Mouse (Mus musculus): ENCODE results near the gene Gatc.
"Not testable (repeated sequence)": the region's sequence is repeated elsewhere in the genome, so short reads cannot be mapped to it uniquely, and the experiment has no call there.

Gene Gatc

GRCm38 (mm10) chr5:115330955-115331354 lies 10.0 kb downstream of the Gatc start:
- DNase-seq (ENCODE audit: low read depth, low spot score) = no peak

DNA sequence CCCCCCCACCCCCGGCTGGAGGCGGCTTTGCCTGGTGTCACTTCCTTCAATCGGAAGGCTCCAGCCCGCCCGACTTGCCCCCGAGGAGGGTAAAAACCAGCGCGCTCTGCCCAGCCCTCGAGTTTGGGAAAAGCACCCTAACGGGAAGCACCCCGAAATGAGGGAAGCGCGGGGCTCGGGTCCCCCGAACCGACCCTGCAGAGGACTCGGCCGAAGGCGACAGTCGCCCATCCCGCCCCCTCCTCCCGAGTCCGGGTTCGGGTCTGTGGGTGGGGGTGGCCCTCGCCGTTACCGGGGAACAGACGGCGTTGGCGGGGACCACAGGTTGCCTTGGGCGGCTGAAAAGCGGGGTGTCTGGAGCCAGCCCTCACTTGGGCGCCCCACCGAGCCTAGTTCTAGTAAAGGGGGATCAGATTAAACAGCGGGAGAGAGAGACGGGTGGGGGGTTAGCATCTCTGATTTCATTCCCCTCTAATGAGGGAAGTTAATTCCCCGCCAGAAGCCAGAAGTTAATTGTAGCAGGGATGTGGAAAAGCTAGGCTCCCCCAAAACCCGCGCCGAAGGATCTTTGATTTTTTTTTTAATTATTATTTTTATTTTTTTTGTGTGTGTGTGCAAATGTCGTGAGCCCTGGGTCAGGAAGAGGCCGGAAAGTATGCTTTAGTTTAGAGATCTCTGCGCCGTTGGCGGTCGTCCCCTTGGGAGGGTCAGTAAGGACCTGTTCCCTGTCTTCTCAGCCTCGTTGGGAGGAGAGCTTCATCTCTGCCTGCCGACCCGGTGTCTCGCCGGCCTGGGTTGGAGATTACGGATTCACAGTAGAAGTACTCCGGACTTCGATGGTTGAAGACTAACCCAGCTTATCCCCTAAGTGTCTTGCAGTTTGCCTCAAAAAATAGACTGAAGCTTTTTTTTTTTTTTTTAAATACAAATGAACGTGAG lies 13.1 kb downstream of the Gatc start:
- DNase-seq (ENCODE audit: low read depth, low spot score) = no peak

GRCm38 (mm10) chr5:115326875-115327609 lies 13.9 kb downstream of the Gatc start, which contains the start of gene Srsf9:
Gene Srsf9 (plus strand): TSS chr5:115327177.
- peak; percentile 96 for DNase-seq (ENCODE audit: low read depth, low spot score)

- no peak for DNase-seq (ENCODE audit: low read depth, low spot score)
These were observed 14.6 kb downstream of the Gatc start for GRCm38 (mm10) chr5:115326256-115326831.

DNA sequence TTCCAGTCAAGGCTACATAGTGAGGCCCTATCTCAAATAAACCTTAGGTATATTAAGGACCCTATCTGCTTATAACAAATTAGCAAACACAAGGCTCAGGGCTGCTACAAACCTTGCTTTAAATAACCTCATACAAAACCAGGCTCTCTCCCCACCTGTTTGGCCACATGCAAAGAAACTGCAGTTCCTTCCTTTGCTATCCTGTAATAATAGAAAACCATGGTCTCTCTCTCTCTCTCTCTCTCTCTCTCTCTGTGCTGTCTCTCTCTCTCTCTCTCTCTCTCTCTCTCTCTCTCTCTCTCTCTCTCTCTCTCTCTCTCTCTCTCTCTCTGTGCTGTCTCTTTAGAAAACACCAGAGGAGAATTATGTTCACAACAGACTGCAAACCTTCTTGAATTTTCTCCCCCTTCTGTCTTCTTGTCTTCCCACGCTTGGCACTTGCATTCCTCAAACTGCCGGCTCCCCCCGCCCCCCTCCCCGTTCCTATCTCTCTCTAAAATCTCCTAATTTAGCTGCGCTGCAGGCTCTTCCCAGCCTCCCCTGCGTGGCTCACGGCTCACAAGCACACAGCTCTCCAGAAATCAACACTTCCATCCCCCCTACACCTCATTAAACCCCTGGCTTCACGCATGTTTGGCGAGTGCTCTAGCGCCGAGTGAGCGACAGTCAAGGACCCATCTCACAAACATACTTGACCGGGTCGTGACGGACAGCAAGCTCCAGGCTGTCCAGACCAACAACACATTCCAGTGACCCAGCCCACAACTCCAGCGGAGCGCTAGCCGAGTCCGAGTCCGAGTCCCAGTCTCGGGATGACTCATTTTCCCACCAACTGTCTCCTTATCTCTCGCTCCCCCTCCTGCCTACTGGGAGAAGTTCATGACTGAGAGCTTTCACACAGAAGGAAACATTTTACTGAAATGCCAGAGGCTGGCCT lies 21.7 kb downstream of the Gatc start:
- DNase-seq (ENCODE audit: low read depth, low spot score) = peak; percentile 81

- peak; percentile 93 for DNase-seq (ENCODE audit: low read depth, low spot score)
These were observed 23.2 kb downstream of the Gatc start for GRCm38 (mm10) chr5:115317645-115318328.

- peak; percentile 67 for DNase-seq (ENCODE audit: low read depth, low spot score)
These were observed 23.9 kb downstream of the Gatc start for GRCm38 (mm10) chr5:115316968-115317644.

- DNase-seq (ENCODE audit: low read depth, low spot score) = no peak
These were observed 27.4 kb downstream of the Gatc start for GRCm38 (mm10) chr5:115313668-115313943.

- DNase-seq (ENCODE audit: low read depth, low spot score) = no peak
These were observed 27.9 kb downstream of the Gatc start for GRCm38 (mm10) chr5:115312816-115313667.

- DNase-seq (ENCODE audit: low read depth, low spot score) = no peak
These were observed 28.6 kb downstream of the Gatc start for GRCm38 (mm10) chr5:115312354-115312753.

- DNase-seq (ENCODE audit: low read depth, low spot score) = not testable (repeated sequence)
These were observed 38.8 kb downstream of the Gatc start for GRCm38 (mm10) chr5:115302190-115302589.

DNA sequence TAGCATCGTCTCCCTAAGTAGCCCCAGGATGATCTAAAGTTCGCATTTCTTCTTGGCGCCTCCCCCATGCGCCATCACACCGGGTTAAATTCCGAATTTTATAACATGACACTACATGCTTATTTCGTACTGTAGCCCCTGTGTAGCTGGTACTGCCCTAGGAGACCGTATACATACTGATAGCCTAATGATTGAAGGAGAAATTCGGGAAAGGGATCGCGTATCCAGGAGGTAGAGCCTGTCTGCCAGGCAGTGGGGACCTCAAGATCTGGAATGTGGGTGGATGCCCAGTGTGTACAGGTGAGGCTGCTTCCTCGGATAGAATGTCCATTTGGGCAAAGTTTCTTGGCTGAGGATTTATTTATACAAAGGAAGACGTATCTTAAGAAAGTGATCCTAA lies 39.4 kb downstream of the Gatc start:
- DNase-seq (ENCODE audit: low read depth, low spot score) = no peak

DNA sequence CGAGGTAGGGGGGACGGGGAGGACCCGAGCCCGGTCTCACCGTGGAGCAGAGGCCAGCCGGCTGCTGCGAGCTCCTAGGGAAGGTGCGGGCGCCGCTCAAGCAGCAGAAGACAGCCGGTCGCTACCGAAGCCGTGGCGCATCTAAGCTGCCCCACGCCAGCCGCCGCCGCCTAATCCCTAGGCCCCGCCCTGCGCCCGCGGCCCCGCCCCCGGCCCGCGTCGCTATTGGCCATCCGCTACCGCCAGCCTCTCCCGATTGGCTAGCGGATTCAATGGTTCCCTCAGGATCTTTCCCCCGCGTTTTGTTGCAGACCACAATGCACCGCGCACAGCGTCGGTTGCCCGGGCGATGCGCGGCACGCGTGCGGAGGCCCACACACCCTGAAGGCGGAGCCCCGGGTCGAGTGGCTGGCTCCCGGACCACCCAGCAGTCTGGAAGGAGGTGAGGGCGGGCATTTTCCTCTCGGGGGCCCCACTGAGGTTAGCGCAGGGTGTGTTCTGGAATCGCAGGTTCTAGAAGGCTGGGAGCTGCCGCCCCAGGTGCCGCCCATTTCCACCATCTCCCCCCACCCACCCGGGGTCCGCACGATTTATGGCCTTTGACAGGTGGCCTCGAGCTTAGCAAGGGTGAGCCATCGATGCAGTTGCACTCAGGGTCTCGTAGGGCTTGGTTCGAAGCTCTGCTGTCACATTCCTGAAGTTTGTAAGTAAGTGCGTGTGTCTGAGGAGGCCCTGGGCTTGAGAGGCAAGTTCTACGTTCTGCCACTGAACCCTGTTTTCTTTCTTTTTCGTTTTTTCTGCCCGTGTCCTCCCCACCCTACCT lies 40.0 kb downstream of the Gatc start, which contains the start of gene Dynll1:
Gene Dynll1 (minus strand): TSS at position 208 of the 823 bp plus-strand sequence.
- peak; percentile 99 for DNase-seq (ENCODE audit: low read depth, low spot score)

- peak; percentile 83 for DNase-seq (ENCODE audit: low read depth, low spot score)
These were observed 40.8 kb downstream of the Gatc start for GRCm38 (mm10) chr5:115300035-115300744.

DNA sequence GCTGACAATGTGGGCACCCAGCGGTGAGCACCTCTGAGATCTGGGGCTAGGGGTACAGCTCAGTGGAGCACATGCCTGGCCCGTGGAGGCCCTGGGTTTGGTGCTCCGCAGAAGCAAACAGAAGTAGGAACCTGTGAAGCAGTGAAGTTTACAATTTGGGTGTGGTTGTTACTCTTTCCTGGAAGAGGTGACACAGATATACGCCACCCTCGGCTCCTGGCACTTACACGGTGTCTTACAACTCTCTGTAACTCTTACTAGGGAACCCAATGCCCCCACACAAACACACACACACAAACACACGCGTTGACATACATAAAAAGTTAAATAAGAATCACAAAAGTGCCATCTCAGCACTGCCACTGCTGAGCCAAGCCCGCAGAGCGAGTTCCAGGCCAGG lies 44.6 kb downstream of the Gatc start:
- no peak for DNase-seq (ENCODE audit: low read depth, low spot score)

DNA sequence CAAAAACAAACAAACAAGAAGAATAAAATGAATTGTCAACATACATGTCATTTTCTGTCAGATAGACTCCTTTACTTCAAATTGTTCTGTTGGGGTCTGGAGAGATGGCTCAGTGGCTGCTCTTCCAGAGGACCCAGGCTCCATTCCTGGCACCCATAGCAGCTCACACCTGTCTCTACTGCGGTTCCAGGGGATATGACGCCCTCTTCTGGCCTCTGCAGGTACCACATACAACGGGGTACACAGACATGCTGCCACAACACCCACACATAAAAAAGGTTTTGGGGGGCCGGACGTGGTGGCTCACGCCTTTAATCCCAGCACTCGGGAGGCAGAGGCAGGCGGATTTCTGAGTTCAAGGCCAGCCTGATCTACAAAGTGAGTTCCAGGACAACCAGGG lies 46.8 kb downstream of the Gatc start:
- DNase-seq (ENCODE audit: low read depth, low spot score) = peak; percentile 57

- DNase-seq (ENCODE audit: low read depth, low spot score) = peak; percentile 31
These were observed 56.2 kb downstream of the Gatc start for GRCm38 (mm10) chr5:115284735-115285134.
